Mouse (Mus musculus): Measurements from ENCODE around the gene Cmtm6. TPM values are rescaled to one million over a fixed set of nuclear protein-coding genes. Genes with fewer than 3 reads are reported as not detected.
"Not testable (repeated sequence)": the region's sequence is repeated elsewhere in the genome, so short reads cannot be mapped to it uniquely, and the experiment has no call there.

Gene Cmtm6
- total RNA-seq, 2 experiments from 2014 or later: 22.9 to 23.7 TPM

DNA sequence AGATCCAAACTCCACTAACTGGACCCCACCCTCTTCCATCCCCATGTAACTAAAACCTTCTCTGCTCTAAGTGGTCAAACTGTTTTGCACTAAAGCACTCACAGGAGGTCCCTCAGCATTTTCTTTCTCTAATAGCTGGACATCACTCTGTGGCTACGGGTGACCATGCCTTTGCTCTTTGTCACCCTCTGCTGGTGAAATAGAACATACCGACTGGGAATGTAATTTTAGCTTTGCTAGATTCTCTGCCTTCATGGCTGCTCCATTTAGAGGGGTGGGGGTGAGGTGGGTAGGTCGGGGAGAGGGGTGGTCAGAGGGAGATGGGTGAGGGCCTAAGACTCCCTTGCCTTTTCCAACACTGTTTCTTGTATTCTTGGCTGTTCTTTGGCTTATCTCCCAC, 3.6 kb upstream of the Cmtm6 start:
- peak; percentile 38 for DNase-seq (ENCODE audit: low spot score in 2 of 2)
- intact Hi-C loops (cut with DNase I): loop anchor here (1.0 kb wide), 1 partner anchor 79 kb away; no protein-coding TSS in a partner anchor

GRCm38 (mm10) chr9:114728432-114728831, 2.5 kb upstream of the Cmtm6 start:
- DNase-seq (ENCODE audit: low spot score in 2 of 2); intact Hi-C loops (cut with DNase I): not testable (repeated sequence)

DNA sequence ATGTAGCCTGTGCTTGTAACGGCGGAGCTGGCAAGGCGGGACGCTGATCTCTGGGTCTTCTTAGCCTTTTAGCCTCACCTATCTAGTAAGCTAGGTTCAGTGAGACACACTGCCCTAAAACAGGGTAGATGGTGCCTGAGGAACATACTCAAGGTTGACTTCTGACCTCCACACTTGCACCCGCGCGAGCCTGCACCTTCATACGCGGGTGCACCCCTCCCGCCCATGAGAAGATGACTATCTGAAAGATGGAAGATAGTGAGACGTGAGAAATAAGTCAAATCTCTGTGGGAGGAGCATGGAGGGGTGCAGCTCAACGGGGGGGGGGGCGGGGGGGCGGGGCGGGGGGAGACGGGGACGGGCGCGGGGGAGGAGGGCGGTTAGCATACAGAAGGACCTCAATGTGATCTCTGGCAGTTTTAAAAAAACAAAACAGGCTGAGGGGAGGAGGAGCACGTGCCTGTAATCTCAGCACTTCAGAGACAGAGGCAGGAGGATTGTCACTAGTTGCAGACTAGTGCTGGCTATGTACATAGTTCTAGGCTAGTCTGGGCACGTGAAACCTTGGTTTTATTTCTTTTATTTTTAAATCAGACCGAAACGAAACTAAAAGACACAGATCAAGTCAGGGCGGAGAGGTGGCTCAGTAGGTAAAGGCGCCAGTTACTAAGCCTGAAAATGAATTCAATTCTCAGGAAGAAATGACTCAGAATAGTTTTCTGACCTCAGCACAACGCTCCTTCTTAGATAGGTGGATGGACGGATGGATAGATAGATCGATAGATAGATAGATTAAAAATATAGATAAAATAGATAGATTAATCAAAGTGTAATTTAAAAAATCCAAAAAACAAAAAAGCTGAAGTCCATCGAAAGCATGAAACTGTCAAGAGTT, 758 bp upstream of the Cmtm6 start:
- no peak for DNase-seq (ENCODE audit: low spot score in 2 of 2)
- intact Hi-C loops (cut with DNase I): no loop called here

GRCm38 (mm10) chr9:114731871-114732682, 1.2 kb downstream of the Cmtm6 start:
- intact Hi-C loops (cut with DNase I): no loop called here
- peak in 1 of 2 experiments; percentile 43 for DNase-seq (ENCODE audit: low spot score in 2 of 2)

- intact Hi-C loops (cut with DNase I): no loop called here
- no peak for DNase-seq (ENCODE audit: low spot score in 2 of 2)
Measured at GRCm38 (mm10) chr9:114733238-114733637, 2.3 kb downstream of the Cmtm6 start.

DNA sequence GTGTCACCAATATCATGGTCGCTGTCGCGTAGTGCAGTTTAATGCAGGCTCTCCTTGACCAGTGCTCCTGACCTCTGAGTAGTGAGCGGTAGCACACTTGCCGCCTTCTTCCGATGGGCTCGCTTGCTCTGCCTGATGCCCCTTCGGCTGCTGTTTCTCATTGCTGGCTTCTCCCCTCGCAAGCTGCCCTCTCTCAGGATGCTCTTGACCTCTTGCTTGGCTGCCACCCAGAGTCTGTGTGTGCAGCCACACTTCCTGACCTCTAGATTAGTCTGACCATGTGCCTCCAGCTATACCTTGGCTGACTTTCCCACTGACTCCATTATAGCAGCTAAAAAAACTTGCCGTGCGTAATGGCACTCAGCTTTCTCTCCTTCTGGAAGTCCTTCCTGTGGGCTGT, 5.5 kb downstream of the Cmtm6 start:
- intact Hi-C loops (cut with DNase I): no loop called here
- DNase-seq (ENCODE audit: low spot score in 2 of 2): no peak

GRCm38 (mm10) chr9:114740336-114740735, 9.4 kb downstream of the Cmtm6 start:
- intact Hi-C loops (cut with DNase I): no loop called here
- no peak for DNase-seq (ENCODE audit: low spot score in 2 of 2)

DNA sequence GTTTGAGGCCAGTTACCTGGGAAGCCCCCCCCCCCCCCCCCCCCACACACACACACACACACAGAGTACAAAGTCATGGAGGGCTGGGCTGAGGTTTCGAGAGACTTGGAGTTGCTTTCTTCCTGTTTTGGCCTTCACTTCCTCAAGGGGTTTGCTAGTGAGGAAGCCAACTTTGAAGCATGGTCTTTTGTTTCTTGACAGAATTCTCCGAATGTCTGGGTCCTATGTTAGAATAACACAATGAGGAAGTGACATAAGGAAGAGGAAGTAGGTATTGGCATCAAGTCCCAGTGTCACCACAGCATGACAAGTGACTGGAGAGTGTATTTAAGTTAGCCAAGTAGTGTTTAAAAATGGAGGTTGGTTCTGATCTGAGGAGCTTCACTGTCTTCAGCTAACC, 11.8 kb downstream of the Cmtm6 start:
- DNase-seq (ENCODE audit: low spot score in 2 of 2): peak in 1 of 2 experiments; percentile 50

DNA sequence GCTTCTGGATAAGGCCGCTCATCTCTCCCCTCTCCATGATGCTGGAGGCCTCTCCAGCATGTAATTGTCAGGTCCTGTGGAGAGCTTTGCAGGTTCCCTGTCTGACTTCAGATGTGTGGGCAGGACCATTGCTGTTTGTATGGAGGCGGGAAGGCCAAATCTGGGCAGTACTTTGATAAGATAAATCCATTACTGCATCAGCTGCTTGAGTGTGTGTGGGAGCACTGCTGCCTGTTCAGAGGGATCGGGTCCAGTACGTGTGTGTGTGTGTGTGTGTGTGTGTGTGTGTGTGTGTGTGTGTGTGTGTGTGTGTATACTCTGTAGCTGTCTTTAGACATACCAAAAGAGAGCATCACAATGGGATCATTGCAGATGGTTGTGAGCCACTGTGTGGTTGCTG, 14.2 kb downstream of the Cmtm6 start:
- no peak for DNase-seq (ENCODE audit: low spot score in 2 of 2)
- intact Hi-C loops (cut with DNase I): no loop called here

More for the DNA sequence above, 11.8 kb downstream of the Cmtm6 start:
- intact Hi-C loops (cut with DNase I): no loop called here

DNA sequence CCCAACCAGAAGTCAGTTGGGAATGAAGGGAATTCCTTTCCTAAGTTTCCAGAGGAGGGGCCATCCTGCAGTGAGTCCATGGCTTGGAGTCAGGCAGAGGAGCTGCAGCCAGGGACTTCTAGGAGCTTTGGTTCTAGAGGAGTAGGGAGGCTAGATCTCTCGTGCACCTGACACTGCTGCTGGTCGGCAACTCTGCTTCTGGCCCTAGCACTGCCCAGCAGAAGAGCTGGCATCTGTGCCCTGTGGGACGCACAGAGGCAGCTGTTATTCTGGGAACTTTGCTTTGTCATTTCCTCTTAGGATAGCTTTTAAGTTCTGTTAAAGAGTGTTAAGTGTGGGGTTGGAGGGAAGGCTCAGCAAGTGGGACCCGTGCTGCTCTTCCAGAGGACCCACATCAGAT, 14.7 kb downstream of the Cmtm6 start:
- intact Hi-C loops (cut with DNase I): no loop called here

DNA sequence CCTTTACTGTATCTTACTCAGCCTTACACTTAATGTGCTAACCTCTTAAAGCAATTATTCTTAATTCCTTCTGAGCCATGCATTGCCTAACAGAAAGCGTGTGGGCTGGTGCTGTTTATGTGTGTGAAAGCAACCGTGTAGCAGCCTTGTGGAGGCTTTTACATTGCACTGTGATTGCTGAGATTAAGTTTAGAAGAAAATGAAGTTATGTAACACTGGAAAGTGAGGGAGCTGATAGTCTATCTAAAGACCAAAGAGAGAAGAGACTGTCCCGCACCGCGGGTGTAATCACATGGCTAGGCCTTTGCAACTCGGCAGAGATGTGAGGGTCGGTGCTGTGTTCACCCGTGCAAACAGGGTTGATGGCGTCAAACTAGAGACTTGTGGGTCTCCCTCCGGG, 16.1 kb downstream of the Cmtm6 start:
- intact Hi-C loops (cut with DNase I): no loop called here
- DNase-seq (ENCODE audit: low spot score in 2 of 2): peak; percentile 48 to 76

More for the DNA sequence above, 14.7 kb downstream of the Cmtm6 start:
- no peak for DNase-seq (ENCODE audit: low spot score in 2 of 2)

- no peak for DNase-seq (ENCODE audit: low spot score in 2 of 2)
Measured at GRCm38 (mm10) chr9:114747466-114747865, 16.6 kb downstream of the Cmtm6 start.

DNA sequence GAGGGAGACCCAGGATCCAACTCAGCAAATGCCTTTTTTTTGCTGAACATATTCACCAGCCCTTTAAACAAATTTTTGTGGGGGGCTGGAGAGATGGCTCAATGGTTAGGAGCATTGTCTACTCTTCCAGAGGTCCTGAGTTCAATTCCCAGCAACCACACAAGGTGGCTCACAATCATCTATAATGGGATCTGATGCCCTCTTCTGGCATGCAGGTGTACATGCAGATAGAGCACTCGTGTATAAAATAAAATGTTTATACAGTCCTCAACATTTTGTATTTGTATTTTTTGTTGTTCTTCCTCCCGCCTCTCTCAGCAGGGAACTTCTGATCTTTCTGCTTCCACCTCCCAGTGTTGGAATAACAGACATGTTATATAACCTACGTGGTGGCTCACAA, 20.7 kb downstream of the Cmtm6 start:
- intact Hi-C loops (cut with DNase I): no loop called here
- no peak for DNase-seq (ENCODE audit: low spot score in 2 of 2)

More at GRCm38 (mm10) chr9:114747466-114747865, 16.6 kb downstream of the Cmtm6 start:
- intact Hi-C loops (cut with DNase I): no loop called here

GRCm38 (mm10) chr9:114752311-114752710, 21.4 kb downstream of the Cmtm6 start:
- intact Hi-C loops (cut with DNase I): no loop called here
- no peak for DNase-seq (ENCODE audit: low spot score in 2 of 2)

DNA sequence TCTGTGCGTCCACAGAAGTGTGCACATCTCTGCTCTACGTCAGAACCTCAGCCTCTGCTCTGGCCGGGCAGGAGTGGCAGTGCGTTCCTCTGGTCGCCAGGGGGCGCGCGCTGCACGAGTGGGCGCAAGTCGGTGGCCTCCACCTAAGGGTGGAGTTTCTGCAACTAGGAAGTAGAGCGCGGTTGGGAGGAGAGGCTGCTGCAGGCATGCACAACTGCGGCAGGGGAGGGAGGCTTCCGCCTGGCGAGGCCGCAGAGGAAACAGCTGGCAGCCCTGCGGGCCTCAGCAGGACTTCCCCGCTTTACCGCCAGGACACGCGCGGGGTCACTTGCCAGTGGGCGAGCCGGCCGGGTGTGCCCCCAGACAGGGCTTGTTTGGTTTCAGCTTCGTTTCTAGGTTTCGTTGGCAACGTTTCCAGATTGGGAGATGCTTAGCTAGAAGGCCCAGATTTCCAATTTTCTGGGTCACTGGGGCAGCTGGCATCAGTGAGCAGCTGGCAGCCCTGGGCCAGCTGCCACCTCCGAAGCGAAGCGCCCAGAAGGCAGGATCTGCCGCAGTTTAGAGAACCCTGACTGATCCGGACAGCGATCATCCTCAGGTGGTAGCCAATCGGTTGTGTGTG, 22.1 kb downstream of the Cmtm6 start:
- DNase-seq (ENCODE audit: low spot score in 2 of 2): peak; percentile 91 to 95
- intact Hi-C loops (cut with DNase I): no loop called here

- intact Hi-C loops (cut with DNase I): no loop called here
- DNase-seq (ENCODE audit: low spot score in 2 of 2): no peak
Measured at GRCm38 (mm10) chr9:114758272-114758671, 27.4 kb downstream of the Cmtm6 start.

GRCm38 (mm10) chr9:114758801-114759200, 27.9 kb downstream of the Cmtm6 start:
- DNase-seq (ENCODE audit: low spot score in 2 of 2): no peak
- intact Hi-C loops (cut with DNase I): no loop called here

DNA sequence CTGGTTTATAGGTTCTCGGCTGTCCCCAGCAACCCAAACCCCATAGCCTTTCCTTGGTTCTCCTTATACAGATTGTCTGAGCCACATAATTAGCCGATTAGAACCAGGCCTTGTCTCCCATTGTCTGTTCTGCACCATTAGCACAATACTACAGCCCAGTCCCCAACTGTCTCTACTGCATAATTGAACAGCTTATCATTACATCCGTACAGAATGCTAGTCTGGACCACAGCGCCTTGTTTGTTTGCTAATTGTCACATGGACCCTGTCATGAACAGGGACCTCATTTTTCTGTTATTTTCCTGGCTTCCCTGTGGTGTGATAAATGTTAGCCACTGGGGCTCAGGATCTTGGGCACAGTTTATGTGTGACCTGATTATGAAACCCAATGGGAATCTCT, 29.0 kb downstream of the Cmtm6 start:
- intact Hi-C loops (cut with DNase I): no loop called here
- no peak for DNase-seq (ENCODE audit: low spot score in 2 of 2)

DNA sequence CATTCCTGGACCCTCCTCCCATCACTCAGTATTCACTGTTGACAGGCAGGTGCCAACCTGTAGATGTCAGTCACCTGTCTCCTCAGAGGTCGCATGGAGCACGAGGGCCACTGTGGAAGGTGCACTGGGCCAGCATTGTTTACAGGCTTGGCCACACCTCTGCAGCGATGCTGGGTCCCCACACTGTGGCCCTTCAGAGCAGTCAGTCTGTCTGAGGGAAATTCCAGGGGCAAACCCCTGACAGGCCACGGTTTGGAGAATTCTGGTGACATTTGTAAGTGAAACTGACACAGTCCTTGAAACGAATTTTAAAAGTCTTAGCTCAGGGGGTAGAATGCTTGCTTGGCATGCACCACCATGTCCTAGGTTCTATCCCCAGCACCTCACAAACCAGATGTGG, 29.4 kb downstream of the Cmtm6 start:
- intact Hi-C loops (cut with DNase I): no loop called here
- no peak for DNase-seq (ENCODE audit: low spot score in 2 of 2)

DNA sequence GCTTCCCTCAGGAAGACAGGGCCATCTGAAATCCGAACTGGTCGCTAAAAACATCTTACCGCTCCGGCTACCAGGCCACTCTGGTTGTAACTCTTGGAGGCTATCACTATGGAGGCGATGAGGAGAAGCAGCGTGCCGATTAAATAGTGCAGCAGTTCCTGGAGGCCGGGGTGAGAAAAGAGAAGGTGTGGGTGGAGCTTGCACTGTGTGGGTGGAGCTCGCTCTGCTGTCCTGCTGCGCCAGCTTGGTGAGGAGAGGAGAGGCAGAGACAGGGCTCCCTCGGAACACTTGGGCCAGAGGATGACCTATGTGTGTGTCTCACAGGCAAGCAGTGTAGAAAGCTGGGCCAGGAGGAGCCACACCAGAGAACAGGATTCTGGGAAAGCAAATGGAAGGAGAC, 30.9 kb downstream of the Cmtm6 start:
- DNase-seq (ENCODE audit: low spot score in 2 of 2): peak in 1 of 2 experiments; percentile 12

More for the DNA sequence above, 30.9 kb downstream of the Cmtm6 start:
- intact Hi-C loops (cut with DNase I): no loop called here

Measured in left cerebral cortex, postnatal 25 days (tissue).